Mouse (Mus musculus) heart, postnatal 0 days (tissue): ENCODE measurements around the gene Pcyt1a.

Experiments
- CTCF ChIP-seq: IDR thresholded peaks from 2 replicates; pipeline ENCODE4 v1.5.1; 2016; ENCODE audit warnings: antibody characterized with exemption, control low read depth, low read depth
- EP300 ChIP-seq: IDR thresholded peaks from 2 replicates; pipeline ENCODE4 v1.6.1; 2016; ENCODE audit warnings: antibody characterized with exemption, low read depth

- TF ChIP-seq EP300 (no peak), CTCF (no peak)
Measured at GRCm38 (mm10) chr16:32488939-32489338, 58.2 kb downstream of the Pcyt1a start.
